Mouse (Mus musculus): Measurements from ENCODE around the gene Riok2. TPM values are rescaled to one million over a fixed set of nuclear protein-coding genes. Genes with fewer than 3 reads are reported as not detected.

The Riok2 gene
- polyA plus RNA-seq, 1 experiment = 3.1 TPM

GRCm38 (mm10) chr17:17405606-17406005 lies 31.5 kb downstream of the Riok2 start:
- TF ChIP-seq CTCF (IDR thresholded peaks at IDR 0.05; ENCODE audit: extremely low read depth, insufficient read depth, insufficient read length, insufficient replicate concordance) = no peak
- TF ChIP-seq POLR2A (IDR thresholded peaks at IDR 0.05; ENCODE audit: low read depth, low read length) = no peak
- WGBS = 53% methylated on average over 1 of the region's 1 CpGs
- Histone ChIP-seq H3K27ac (ENCODE audit: insufficient read depth, low read length) (no peak overlapping the region), H3K27me3 (ENCODE audit: control insufficient read depth, insufficient read depth, low read length) (no peaks in the 10 kb centered on the region), H3K4me1 (ENCODE audit: control insufficient read depth, insufficient read depth, insufficient read length) (no peaks in the 10 kb centered on the region; the same call in 1 of the 2 replicates), H3K36me3 (ENCODE audit: control insufficient read depth, insufficient read depth, low read length) (no peaks in the 10 kb centered on the region), H3K4me3 (ENCODE audit: extremely low read depth, insufficient read depth, insufficient read length) (no peak overlapping the region)
- DNase-seq (ENCODE audit: low read depth in 1 of 2, low spot score in 2 of 2) = no peak

GRCm38 (mm10) chr17:17408137-17408536 lies 34.0 kb downstream of the Riok2 start:
- TF ChIP-seq POLR2A (IDR thresholded peaks at IDR 0.05; ENCODE audit: low read depth, low read length) (no peak), CTCF (IDR thresholded peaks at IDR 0.05; ENCODE audit: extremely low read depth, insufficient read depth, insufficient read length, insufficient replicate concordance) (no peak)

GRCm38 (mm10) chr17:17408720-17409478 lies 34.8 kb downstream of the Riok2 start:
- no peak overlapping the region for H3K27ac ChIP-seq (ENCODE audit: insufficient read depth, low read length)
- H3K27me3 ChIP-seq (ENCODE audit: control insufficient read depth, insufficient read depth, low read length) = no peaks in the 10 kb centered on the region
- TF ChIP-seq POLR2A (IDR thresholded peaks at IDR 0.05; ENCODE audit: low read depth, low read length) = no peak
- no peak for TF ChIP-seq CTCF (IDR thresholded peaks at IDR 0.05; ENCODE audit: extremely low read depth, insufficient read depth, insufficient read length, insufficient replicate concordance)
- no peaks in the 10 kb centered on the region for H3K36me3 ChIP-seq (ENCODE audit: control insufficient read depth, insufficient read depth, low read length)
- H3K4me1 ChIP-seq (ENCODE audit: control insufficient read depth, insufficient read depth, insufficient read length) = no peaks in the 10 kb centered on the region; the same call in 1 of the 2 replicates
- no peak overlapping the region for H3K4me3 ChIP-seq (ENCODE audit: extremely low read depth, insufficient read depth, insufficient read length)
- 87% methylated on average over 6 of the region's 6 CpGs for WGBS
- DNase-seq (ENCODE audit: low read depth in 1 of 2, low spot score in 2 of 2) = no peak

More at GRCm38 (mm10) chr17:17408137-17408536, 34.0 kb downstream of the Riok2 start:
- no peak for DNase-seq (ENCODE audit: low read depth in 1 of 2, low spot score in 2 of 2)
- Histone ChIP-seq H3K27ac (ENCODE audit: insufficient read depth, low read length) (no peak overlapping the region), H3K4me3 (ENCODE audit: extremely low read depth, insufficient read depth, insufficient read length) (no peak overlapping the region), H3K4me1 (ENCODE audit: control insufficient read depth, insufficient read depth, insufficient read length) (no peaks in the 10 kb centered on the region; the same call in 1 of the 2 replicates), H3K27me3 (ENCODE audit: control insufficient read depth, insufficient read depth, low read length) (no peaks in the 10 kb centered on the region), H3K36me3 (ENCODE audit: control insufficient read depth, insufficient read depth, low read length) (no peaks in the 10 kb centered on the region)
- WGBS = 88% methylated on average over 6 of the region's 6 CpGs

- TF ChIP-seq POLR2A (IDR thresholded peaks at IDR 0.05; ENCODE audit: low read depth, low read length) (no peak), CTCF (IDR thresholded peaks at IDR 0.05; ENCODE audit: extremely low read depth, insufficient read depth, insufficient read length, insufficient replicate concordance) (no peak)
- WGBS = 83% methylated on average over 2 of the region's 2 CpGs
- no peak for DNase-seq (ENCODE audit: low read depth in 1 of 2, low spot score in 2 of 2)
- no peaks in the 10 kb centered on the region for H3K36me3 ChIP-seq (ENCODE audit: control insufficient read depth, insufficient read depth, low read length)
- H3K27me3 ChIP-seq (ENCODE audit: control insufficient read depth, insufficient read depth, low read length) = no peaks in the 10 kb centered on the region
- H3K27ac ChIP-seq (ENCODE audit: insufficient read depth, low read length) = no peak overlapping the region
- no peaks in the 10 kb centered on the region; the same call in 1 of the 2 replicates for H3K4me1 ChIP-seq (ENCODE audit: control insufficient read depth, insufficient read depth, insufficient read length)
- no peak overlapping the region for H3K4me3 ChIP-seq (ENCODE audit: extremely low read depth, insufficient read depth, insufficient read length)
These were observed 35.5 kb downstream of the Riok2 start for GRCm38 (mm10) chr17:17409601-17410000.

GRCm38 (mm10) chr17:17411443-17411842 lies 37.3 kb downstream of the Riok2 start:
- H3K27me3 ChIP-seq (ENCODE audit: control insufficient read depth, insufficient read depth, low read length) = no peaks in the 10 kb centered on the region
- no peak for DNase-seq (ENCODE audit: low read depth in 1 of 2, low spot score in 2 of 2)
- 71% methylated on average over 2 of the region's 2 CpGs for WGBS
- no peak overlapping the region for H3K27ac ChIP-seq (ENCODE audit: insufficient read depth, low read length)
- no peaks in the 10 kb centered on the region for H3K4me1 ChIP-seq (ENCODE audit: control insufficient read depth, insufficient read depth, insufficient read length)
- no peak for TF ChIP-seq CTCF (IDR thresholded peaks at IDR 0.05; ENCODE audit: extremely low read depth, insufficient read depth, insufficient read length, insufficient replicate concordance)
- TF ChIP-seq POLR2A (IDR thresholded peaks at IDR 0.05; ENCODE audit: low read depth, low read length) = no peak
- H3K36me3 ChIP-seq (ENCODE audit: control insufficient read depth, insufficient read depth, low read length) = no peaks in the 10 kb centered on the region
- H3K4me3 ChIP-seq (ENCODE audit: extremely low read depth, insufficient read depth, insufficient read length) = no peak overlapping the region

- no peak for DNase-seq (ENCODE audit: low read depth in 1 of 2, low spot score in 2 of 2)
- 85% methylated on average over 2 of the region's 2 CpGs for WGBS
- no peak for TF ChIP-seq POLR2A (IDR thresholded peaks at IDR 0.05; ENCODE audit: low read depth, low read length)
- TF ChIP-seq CTCF (IDR thresholded peaks at IDR 0.05; ENCODE audit: extremely low read depth, insufficient read depth, insufficient read length, insufficient replicate concordance) = no peak
These were observed 38.1 kb downstream of the Riok2 start for GRCm38 (mm10) chr17:17412176-17412575.

GRCm38 (mm10) chr17:17414206-17414605 lies 40.1 kb downstream of the Riok2 start:
- no peak for DNase-seq (ENCODE audit: low read depth in 1 of 2, low spot score in 2 of 2)
- TF ChIP-seq CTCF (IDR thresholded peaks at IDR 0.05; ENCODE audit: extremely low read depth, insufficient read depth, insufficient read length, insufficient replicate concordance) (no peak), POLR2A (IDR thresholded peaks at IDR 0.05; ENCODE audit: low read depth, low read length) (no peak)
- Histone ChIP-seq H3K4me1 (ENCODE audit: control insufficient read depth, insufficient read depth, insufficient read length) (no peaks in the 10 kb centered on the region), H3K4me3 (ENCODE audit: extremely low read depth, insufficient read depth, insufficient read length) (no peak overlapping the region), H3K27ac (ENCODE audit: insufficient read depth, low read length) (no peak overlapping the region), H3K27me3 (ENCODE audit: control insufficient read depth, insufficient read depth, low read length) (no peaks in the 10 kb centered on the region), H3K36me3 (ENCODE audit: control insufficient read depth, insufficient read depth, low read length) (no peaks in the 10 kb centered on the region)
- WGBS = 92% methylated on average over 3 of the region's 3 CpGs

More at GRCm38 (mm10) chr17:17412176-17412575, 38.1 kb downstream of the Riok2 start:
- H3K4me1 ChIP-seq (ENCODE audit: control insufficient read depth, insufficient read depth, insufficient read length) = no peaks in the 10 kb centered on the region
- H3K27ac ChIP-seq (ENCODE audit: insufficient read depth, low read length) = no peak overlapping the region
- no peak overlapping the region for H3K4me3 ChIP-seq (ENCODE audit: extremely low read depth, insufficient read depth, insufficient read length)
- H3K27me3 ChIP-seq (ENCODE audit: control insufficient read depth, insufficient read depth, low read length) = no peaks in the 10 kb centered on the region
- no peaks in the 10 kb centered on the region for H3K36me3 ChIP-seq (ENCODE audit: control insufficient read depth, insufficient read depth, low read length)
